Mouse (Mus musculus) lung, postnatal 0 days (tissue): ENCODE measurements around the gene Vps26b.

Experiments
- CTCF ChIP-seq: IDR thresholded peaks from 2 replicates; pipeline ENCODE4 v1.5.1; 2016; ENCODE audit warnings: antibody characterized with exemption, mild to moderate bottlenecking
- EP300 ChIP-seq: IDR thresholded peaks from 2 replicates; pipeline ENCODE4 v1.6.1; 2016; ENCODE audit warnings: antibody characterized with exemption, mild to moderate bottlenecking, control low read depth

DNA sequence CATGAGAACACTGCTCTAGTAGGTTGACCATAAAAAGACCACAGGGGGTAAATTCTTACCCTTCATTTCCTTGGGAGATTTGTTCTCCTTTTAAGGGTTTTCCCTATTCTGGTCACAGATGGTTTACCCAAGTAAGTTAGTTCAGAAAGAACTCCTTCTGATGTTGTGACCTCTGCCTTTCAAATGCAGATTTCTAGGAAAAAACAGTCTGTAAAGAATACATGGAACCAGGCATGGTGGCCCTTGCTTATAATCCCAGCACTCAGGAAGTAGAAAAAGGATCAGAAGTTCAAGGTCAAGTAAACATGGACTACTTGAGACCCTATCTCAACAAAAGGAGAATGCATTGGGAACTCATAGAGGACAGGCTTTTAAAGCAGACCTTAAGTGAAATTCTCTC, 45.9 kb upstream of the Vps26b start:
- no peak for TF ChIP-seq CTCF
- TF ChIP-seq EP300 = no peak
